ENCODE assay signal across 16 mouse cellular contexts in the genomic region with DNA sequence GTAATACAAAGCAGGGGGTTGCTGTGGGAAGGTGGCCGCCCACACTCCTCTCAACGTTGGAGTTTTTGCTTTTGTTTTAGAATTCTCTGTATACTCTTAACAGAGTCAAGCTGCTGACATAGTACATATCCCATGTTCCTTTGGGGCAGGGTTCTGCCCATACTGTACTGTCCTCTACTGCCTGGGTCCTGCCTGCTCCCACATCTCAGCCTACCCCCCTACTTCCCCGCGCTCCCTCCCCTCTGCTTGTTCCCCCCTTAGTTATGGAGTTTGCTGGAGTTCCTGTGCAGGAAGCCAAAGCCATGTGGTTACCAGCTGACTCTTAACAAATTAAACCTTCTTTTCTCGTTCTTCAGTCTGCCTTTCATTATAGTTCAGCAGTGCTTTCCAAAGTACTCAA.
"Had no signal": no experiment of that assay in that cellular context is flagged by ENCODE, and none has a peak within 500 bp of the region (broad histone marks: within the 10 kb centered on the region; RNA-seq: fewer than 3 reads in every experiment).

No protein-coding gene starts in this region.

- H3K4me2 ChIP-seq: neural tube, embryonic 15.5 days had no signal

- H3K27ac ChIP-seq: liver, embryonic 14.5 days; midbrain, embryonic 10.5 days; neural tube, embryonic 15.5 days had no signal

- H3K4me3 ChIP-seq: midbrain, embryonic 10.5 days; myocyte; neural tube, embryonic 15.5 days had no signal

- H3K9me3 ChIP-seq: midbrain, embryonic 10.5 days; neural tube, embryonic 15.5 days had no signal

- H3K9ac ChIP-seq: liver, embryonic 14.5 days; neural tube, embryonic 15.5 days had no signal

- DNase-seq: kidney, adult 8-10 months; kidney, postnatal 25 days; layer of hippocampus, adult 9-11 months; layer of hippocampus, postnatal 36 days; lung, adult 18-20 months; lung, postnatal 10 days; lung, postnatal 4 days; midbrain, embryonic 14.5 days; right cerebral cortex, adult 18-20 months; right cerebral cortex, postnatal 25 days; thymus, adult 18-20 months; thymus, postnatal 14 days had no signal

- H3K4me1 ChIP-seq: midbrain, embryonic 10.5 days; neural tube, embryonic 15.5 days had no signal

- H3K27me3 ChIP-seq: neural tube, embryonic 15.5 days had no signal
